Mouse (Mus musculus): ENCODE measurements at regions not wholly inside any gene's neighbourhood (a gene's known extent, or its start where the extent isn't known, plus 50 kb on each side); places are given as distances from the start of the nearest gene placed in this dataset.

GRCm38 (mm10) chr16:55468833-55469458 is 171.2 kb upstream of the Zpld1 start:
- in situ Hi-C loops (cut with MboI, MseI), result no loop called here

DNA sequence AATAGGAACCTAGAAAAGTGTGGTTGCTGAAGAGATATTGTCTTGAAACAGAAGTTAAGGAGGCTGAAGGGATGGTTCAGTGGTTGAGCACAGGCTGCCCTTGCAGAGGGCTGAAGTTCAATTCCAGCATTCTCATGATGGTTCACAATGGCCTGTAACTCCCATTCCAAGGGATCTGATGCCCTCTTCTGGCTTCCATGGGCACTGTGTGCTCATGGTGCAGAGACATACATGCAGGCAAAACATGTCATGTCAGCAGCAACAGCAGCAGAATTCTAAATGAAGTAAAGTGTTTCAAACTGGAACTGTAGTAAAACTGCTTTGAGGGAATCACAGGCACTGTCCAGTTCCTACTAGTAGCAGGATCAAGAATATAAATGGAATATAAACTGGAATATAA is 162.7 kb upstream of the Zpld1 start:
- in situ Hi-C loops (cut with MboI, MseI), result no loop called here

DNA sequence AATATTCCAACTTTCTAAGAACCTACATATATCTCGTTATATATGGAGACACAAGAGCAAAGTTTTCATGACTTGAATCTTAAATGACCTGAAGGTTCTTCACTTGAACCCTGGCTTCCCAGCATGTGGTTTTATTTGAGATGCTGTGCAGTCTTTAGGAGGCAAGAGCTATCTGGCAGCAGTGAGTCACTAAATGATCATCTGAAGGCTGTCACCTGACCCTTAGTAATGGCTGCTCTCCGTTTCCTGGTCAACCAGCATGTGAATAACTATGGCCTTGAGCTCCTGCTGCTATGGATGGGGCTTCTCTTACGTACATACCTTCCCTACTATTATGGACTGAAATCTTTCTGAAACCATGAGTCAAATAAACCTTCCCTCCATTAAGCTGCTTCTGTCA is 149.8 kb upstream of the Zpld1 start:
- in situ Hi-C loops (cut with MboI, MseI), result no loop called here

GRCm38 (mm10) chr16:55442821-55443581 is 145.2 kb upstream of the Zpld1 start:
- in situ Hi-C loops (cut with MboI, MseI), result no loop called here

DNA sequence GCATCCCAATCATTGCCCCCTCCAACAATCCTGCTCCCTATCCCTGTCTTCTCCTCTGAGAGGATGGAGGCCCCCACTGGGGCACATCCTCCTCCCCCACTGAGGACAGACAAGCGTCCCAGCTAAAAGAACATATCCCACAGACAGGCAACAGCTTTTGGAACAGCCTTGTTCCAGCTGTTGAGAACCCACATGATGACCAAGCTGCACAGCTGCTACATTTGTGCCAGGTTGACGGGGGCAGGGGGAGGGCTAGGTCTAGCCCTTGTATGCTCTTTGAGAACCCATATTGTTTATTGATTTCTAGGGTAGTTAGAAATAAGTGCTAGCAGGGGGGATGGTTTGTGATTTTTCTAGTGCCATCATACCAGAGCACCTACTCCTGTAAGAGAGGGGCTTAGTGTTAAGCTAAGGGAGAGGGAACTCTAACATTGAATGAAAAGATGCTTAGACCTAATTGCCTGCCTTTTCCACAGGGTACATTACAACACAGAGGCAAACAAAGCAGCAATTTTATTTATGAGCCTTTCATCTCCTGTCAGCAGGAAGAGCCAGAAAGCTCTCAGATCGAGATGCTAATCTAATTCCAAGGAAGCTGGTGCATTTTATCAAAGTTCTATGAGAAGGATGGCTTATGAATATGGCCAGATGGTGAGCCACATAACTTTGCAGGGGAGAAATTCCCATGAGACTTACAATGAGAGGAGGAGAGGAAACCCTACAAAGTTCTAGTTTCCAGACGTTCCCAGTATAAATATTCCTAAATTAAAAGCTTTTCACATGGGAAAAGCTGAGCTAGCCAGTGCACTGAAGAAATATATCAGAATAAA is 137.6 kb upstream of the Zpld1 start:
- in situ Hi-C loops (cut with MboI, MseI), result no loop called here

- in situ Hi-C loops (cut with MboI, MseI), result no loop called here
Observed at GRCm38 (mm10) chr16:55421569-55422342, 124.0 kb upstream of the Zpld1 start.

DNA sequence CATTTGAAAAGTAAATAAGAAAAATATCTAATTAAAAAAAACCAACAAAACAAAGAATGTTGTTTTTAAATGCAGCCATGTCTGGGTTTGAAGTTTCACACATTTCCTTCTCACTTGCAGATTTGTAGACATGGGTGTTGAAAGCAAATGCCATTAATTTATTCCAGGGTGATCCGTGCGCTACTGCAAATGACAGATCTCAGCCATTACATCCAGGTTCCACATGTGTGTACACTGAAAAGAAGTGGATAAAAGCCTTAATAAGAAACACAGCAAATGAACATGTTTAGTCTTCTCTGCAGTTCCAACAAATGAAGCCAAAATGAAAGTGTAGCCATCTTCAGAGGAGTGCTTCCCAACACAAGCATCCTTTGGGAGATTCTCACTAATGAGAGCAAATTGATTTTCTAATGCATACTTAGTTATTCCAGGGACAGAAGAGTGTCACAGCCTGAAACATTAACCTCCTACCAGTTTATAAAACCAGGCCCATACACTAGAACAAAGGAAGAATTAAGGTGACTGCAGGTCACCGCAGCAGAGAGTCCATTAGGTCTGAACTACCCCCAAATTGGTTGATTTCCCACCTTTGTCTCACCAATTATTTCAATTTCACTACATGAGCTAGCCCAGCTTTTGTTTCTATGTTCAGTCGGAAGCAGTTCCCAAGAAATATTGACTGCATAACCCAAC is 123.2 kb upstream of the Zpld1 start:
- in situ Hi-C loops (cut with MboI, MseI), result no loop called here

DNA sequence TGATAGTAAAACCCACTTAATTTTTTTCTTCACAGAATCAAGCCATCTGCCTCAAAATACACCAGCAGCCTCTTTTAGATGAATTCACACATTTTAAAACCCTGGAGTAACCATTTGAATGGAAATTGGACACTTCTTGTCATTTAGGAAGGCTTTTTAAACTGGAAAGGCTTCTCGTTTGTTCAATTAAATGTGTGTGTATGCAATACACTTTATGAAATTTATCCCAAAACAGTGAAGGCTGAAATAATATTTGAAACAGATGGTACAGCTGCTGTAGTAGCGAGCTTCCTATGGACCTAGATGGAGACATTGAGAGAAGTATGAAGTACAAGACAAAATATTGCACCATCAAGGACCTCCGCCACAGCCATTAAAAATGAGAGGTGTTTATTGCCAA is 121.1 kb upstream of the Zpld1 start:
- in situ Hi-C loops (cut with MboI, MseI), result no loop called here

DNA sequence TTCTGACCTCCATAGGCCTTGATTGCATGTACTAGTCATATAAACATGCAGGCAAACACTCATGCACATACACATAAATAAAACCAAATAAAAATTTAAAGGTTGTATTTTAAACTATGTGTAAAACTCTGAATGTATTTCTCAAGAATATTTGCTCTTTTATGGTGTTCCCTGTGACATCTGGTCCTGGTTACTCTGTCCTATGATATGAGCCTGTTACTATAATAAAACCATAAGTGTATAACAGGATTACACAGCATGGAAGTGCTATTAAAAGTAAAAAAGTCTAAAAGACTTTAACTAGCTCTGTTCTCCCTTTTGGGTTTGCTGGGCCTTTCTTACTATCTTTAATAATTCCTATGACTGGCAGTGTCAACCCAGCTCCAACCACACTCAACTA is 103.0 kb upstream of the Zpld1 start:
- in situ Hi-C loops (cut with MboI, MseI), result no loop called here

DNA sequence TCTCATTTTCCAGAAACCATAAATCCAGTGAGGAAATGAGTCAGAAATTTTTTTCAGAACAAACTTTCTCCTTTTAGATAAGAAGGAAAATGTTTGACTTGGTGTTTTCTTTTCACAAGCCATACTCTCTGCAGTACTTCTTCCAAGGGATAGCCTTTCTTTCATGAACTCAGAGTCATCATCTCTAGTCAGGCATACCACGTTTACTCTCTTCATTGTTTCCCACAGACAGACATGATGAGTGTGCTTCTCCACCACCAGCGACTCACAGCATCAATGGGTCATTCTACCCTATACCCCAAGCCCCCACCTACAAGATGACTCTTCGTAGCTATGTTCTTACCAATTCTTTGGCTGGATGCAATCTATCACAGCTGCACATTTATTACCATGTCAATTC is 97.1 kb upstream of the Zpld1 start:
- in situ Hi-C loops (cut with MboI, MseI), result no loop called here

DNA sequence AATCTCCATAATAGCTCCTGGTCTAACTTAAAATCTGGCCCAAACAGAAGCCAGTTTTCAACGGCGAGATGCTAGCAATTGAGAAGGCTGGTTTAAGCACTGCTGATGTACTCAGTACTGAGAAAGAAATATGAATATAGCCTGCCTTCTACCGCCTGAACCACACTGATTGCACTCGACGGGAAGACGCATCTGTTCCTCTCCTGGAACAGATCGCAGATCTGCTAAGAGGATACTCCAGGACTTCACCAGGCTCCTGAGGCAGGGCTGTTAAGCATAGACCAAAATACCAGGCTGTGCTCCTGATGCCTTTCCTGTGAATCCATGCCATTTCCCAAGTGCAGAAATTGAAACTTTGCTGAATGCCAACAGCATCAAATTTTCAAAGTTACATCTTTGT is 92.6 kb upstream of the Zpld1 start:
- in situ Hi-C loops (cut with MboI, MseI), result no loop called here

DNA sequence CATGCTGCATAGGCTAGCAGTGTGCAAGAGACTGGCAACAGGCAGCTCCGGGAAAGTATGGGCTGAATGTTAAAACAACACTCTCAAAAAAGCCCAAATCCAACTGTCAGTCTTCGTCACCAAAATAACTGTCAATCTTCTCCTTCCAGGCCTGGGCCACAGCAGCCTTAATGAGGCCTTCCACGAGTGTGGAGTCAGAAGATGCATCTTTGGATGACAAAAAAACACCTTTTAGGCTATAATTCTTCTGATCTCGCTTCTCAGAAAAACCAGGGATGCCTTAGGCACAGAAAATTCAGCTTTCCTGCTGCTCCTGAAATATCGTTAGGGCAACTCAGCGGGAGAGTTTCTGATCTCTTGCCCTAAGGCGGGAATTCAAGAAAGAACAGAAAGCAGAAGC is 82.2 kb upstream of the Zpld1 start:
- in situ Hi-C loops (cut with MboI, MseI), result no loop called here

DNA sequence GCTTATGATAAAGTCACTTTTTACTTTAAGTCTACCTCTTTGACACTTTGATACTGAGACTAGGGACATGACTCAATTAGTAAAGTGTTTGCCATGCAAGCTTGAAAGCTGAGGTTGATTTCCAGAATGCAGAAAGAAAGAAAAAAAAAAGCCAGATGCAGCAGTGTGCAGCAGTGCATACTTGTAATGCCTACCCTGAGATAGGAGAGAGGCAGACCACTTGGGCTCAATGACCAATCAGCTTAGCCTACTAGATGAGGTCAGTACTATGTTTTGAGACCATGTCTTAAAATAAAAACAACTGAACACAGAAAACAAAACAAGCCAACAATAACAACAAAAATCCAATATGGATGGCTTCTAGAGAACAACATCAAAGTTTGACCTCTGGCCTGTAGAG is 81.4 kb upstream of the Zpld1 start:
- in situ Hi-C loops (cut with MboI, MseI), result no loop called here

DNA sequence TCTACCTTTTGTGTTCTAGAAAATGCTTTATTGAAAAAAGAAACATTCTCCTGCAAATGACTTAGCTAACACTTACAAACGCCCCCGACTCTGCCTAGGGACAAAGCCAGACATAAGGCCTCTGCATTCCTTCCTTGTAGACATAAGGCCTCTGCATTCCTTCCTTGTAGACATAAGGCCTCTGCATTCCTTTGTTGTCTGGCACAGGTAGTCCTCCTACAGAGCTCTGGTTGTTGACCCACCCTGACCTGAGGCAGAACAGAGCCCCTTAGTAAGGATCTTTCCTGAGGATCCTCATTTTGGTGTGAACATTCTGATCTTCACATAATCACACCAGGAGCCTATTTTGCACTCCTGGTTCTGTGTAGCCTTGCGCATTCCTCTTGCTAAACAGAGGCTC is 80.9 kb upstream of the Zpld1 start:
- in situ Hi-C loops (cut with MboI, MseI), result no loop called here

DNA sequence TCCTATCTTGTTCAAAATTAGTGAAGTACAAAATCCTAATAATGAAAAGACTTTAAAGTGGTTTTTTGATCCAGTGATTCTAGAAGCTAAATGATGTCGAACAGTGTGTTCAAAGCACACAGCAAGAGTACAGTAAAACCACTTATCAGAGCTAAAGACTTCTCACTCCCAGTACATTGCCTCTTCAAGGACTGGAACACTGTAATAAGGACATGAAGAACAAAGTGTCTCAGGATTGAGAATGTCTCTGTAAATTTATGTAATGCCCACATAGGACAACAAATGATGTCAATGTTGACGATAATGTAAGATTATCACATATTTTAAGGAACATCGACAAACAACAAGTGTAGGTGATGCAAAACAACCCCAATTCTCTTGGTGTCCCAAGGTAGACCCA is 78.1 kb upstream of the Zpld1 start:
- in situ Hi-C loops (cut with MboI, MseI), result no loop called here

- in situ Hi-C loops (cut with MboI, MseI), result no loop called here
Observed at GRCm38 (mm10) chr16:55357686-55358085, 59.9 kb upstream of the Zpld1 start.

DNA sequence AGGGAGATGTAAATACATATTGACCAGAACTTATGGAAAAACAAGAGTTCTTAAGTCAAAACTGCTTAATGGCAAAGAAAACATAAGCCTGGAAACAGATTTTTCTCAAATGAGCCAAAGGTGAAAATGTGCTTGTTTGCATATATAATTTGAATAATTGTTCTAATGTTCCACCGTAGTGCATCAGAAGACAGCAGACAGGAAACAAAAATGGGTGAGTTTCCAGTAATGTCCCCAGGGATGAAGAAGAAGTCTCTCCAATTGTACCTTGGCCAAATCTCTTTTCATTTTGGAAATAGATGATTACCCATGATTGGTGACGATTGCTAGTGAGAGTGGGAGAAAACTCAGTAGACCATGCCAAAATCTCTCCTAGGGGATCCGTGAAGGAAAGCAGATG is 58.3 kb upstream of the Zpld1 start:
- in situ Hi-C loops (cut with MboI, MseI), result no loop called here
